Mouse (Mus musculus): ENCODE results near the gene Tada1.

Tada1 gene

DNA sequence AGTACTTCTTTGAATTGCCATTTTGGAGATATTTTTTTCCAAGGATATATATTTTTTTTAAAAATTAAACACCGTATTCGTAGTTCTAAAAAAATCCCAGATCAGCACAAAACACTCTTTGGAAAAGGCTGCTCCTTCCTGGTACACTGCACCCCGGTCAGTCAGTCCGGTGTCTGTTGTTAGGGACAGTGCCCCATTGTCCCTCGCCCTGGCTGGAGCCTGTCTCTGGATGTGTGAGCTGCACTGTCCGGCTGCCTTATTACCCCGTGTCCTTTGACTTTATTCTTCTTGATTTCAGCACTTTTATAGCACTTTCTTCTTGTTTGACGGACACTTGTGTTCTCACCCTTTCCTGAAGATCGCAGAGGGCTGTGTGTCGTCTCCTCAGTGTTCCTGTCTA, 5.7 kb downstream of the Tada1 start:
- no peak for DNase-seq (ENCODE audit: low read depth, low spot score)

GRCm38 (mm10) chr1:166385431-166385830, 6.5 kb downstream of the Tada1 start:
- no peak for DNase-seq (ENCODE audit: low read depth, low spot score)

GRCm38 (mm10) chr1:166388511-166388910, 9.6 kb downstream of the Tada1 start:
- DNase-seq (ENCODE audit: low read depth, low spot score): no peak

- no peak for DNase-seq (ENCODE audit: low read depth, low spot score)
Observed at GRCm38 (mm10) chr1:166389406-166390125, 10.7 kb downstream of the Tada1 start.

DNA sequence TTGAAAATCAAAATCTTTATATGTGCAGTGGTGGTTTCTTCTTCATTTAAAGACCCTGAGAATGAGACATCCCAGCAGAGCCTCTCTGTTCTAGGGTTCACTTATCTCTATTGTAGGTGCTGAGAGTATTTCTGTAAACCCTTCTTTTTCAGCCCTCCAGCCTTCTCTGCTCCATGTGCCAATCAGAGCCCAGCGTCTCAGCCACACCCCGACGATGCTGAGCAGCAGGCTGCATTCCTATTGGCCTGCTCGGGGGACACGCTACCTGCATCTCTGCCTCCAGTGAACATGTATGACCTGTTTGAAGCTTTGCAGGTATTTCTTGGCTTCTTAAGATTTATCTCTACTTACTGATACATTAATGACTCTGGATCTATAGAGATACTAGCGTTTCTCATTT, 12.8 kb downstream of the Tada1 start:
- DNase-seq (ENCODE audit: low read depth, low spot score): no peak

DNA sequence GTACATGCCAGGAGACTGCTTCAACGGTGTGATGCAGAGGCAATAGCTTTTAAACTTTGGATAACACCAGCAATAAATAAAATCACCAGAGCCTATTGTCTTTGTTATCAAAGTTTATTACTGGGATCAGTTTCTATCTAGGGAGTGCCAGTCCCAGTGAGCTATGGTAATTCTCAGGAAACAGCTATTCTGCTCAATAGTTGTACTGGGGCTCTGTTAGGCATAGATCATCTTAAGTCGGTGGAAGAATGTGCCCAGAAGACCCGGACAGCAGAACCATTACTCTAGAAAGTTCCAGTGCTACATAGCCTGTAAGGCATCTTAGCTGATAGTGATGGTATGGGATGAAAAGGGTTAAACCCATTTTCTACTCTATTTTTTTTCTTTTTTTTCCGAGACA, 15.9 kb downstream of the Tada1 start:
- DNase-seq (ENCODE audit: low read depth, low spot score): no peak

DNA sequence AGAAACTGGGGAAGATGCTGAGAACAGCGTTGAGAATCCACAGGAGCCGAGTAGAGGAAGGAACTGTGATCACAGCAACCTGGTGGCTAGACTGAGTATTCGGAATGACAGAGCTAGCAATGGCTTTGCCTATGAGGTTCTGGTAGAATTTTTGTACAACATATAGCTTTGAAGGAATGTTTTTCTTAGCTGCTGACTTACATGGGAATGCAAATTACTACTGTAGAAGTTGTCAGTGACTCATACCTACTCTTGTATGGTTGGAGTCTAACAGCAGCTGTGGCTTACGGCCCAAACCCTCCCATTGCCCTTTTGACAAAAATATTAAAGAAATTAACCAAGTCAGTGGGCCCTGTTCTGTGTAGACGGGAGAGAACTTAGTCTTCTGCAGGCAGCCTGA, 16.8 kb downstream of the Tada1 start:
- DNase-seq (ENCODE audit: low read depth, low spot score): no peak

GRCm38 (mm10) chr1:166396381-166396780, 17.5 kb downstream of the Tada1 start:
- DNase-seq (ENCODE audit: low read depth, low spot score): no peak

GRCm38 (mm10) chr1:166401455-166401854, 22.6 kb downstream of the Tada1 start:
- DNase-seq (ENCODE audit: low read depth, low spot score): no peak

DNA sequence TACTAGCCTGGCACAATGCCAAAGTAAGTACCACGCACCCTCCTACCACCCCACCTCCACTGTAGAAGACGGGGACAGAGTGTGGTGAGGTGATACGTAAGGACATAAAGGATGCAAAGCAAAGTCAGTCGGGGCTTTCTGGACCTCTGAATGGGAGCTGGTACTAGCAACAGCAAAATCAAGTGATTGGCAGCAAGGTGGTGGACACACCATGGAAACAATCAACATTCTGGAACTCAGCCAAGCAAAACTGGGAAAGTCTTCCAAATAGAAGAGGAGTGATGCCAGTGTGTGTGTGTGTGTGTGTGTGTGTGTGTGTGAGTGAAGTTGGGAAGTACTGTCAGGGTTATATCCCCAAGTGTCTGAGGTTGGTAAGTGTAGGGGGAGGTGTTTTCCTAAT, 23.1 kb downstream of the Tada1 start:
- no peak for DNase-seq (ENCODE audit: low read depth, low spot score)

DNA sequence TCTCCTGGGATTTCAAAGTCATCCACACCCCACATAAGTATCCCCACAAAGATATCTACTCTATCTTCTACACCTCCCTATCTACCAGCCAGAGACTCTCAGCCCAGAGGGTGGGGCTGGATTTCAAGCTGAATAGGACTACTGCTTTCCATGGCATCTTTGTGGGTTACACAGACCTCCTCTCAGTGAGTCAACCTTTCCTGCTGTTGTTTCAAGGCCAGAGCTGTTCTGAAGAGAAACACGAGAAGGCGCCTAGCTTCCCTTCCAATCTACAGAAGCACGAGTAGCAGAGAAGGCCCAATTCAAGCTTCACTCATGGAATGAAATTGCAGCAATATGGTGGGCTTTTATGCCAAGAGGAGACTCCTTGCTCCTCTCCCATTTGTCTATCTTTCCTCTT, 24.9 kb downstream of the Tada1 start:
- DNase-seq (ENCODE audit: low read depth, low spot score): no peak

- DNase-seq (ENCODE audit: low read depth, low spot score): no peak
Observed at GRCm38 (mm10) chr1:166409177-166409700, 30.3 kb downstream of the Tada1 start.

DNA sequence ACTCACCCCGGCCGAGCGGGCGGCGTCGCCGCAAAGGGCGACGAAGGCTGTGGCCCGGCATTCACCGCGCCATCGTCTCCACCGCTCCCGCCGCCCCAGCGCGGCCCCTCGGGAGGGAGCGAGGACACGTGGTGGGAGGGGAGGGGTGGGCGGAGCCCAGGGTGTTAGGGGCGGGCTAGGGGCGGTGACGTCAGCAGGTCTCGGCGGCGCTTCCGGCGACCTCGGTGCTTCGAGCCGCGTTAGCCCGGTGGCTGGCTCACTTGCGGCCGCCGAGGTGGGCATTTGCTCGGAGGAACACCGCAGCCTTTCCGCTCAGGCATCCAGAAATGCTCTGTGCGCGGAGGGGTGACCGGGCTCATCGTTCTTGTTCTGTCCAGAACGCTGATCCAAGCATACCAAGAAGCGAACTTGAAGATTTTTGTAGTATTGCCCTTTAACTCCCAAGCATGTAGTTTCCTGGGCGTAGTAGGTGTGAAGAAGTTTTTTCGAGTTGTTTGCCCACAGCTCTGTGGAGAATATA, 30.9 kb downstream of the Tada1 start, which contains the start of gene Pogk:
TSS of gene Pogk (minus strand) at position 163 of the 520 bp plus-strand sequence.
- peak; percentile 13 for DNase-seq (ENCODE audit: low read depth, low spot score)

DNA sequence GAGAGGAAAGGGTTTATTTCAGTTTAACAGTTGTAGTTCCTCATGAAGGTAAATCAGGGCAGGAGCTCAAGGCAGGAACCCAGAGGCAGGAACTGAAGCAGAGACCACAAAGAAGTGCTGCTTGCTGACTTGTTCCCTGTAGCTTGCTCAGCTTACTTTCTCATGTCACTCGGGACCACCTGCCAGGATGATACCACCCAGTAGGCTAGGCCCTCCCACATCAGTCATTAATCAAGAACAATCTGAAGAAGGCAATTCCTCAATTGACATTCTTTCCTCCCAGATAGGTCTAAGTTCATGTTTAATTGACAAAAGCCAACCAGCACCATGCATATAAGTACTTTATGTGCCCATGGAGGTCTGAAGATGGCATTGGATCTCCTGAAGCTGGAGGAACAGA, 32.6 kb downstream of the Tada1 start:
- DNase-seq (ENCODE audit: low read depth, low spot score): no peak

DNA sequence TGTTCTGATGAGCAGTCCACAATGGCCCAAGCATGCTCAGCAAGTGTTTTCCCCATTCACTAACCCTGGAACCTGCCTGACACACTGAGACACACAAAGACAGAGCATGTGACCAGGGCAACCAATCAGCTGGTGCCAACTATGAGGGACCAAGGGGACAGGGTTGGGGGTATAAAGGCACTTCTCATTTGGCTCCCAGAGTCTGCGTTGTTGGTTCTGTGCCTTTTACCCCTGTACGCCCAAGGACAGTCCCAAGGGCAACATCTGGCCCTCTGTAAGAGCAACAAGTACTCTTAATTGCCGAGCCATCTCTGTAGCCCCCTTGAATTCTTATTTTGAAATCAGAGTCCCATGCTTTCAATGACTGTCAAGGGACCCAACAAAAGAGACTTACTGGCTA, 33.4 kb downstream of the Tada1 start:
- no peak for DNase-seq (ENCODE audit: low read depth, low spot score)

GRCm38 (mm10) chr1:166429053-166429452, 50.2 kb downstream of the Tada1 start:
- no peak for DNase-seq (ENCODE audit: low read depth, low spot score)

- DNase-seq (ENCODE audit: low read depth, low spot score): no peak
Observed at GRCm38 (mm10) chr1:166429809-166430431, 51.0 kb downstream of the Tada1 start.

GRCm38 (mm10) chr1:166439426-166439825, 60.5 kb downstream of the Tada1 start:
- no peak for DNase-seq (ENCODE audit: low read depth, low spot score)

DNA sequence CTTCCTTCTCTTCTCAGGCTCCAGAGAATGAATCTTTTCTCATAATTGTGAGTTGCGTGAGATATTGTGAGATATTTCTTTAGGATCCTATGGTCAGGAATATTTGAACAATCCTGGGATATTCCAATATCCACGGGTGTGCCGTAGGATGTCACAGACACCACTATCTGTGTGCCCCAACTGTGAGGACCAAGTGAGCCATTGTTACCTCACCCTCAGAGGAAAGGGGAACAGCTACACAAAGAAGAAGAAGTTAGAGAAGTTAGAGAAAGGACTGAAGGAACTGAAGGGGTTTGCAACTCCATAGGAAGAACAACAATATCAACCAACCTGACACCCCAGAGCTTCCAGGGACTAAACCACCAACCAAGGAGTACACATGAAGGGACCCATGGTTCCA, 63.1 kb downstream of the Tada1 start:
- DNase-seq (ENCODE audit: low read depth, low spot score): no peak
